Mouse (Mus musculus) adrenal gland, postnatal 36 days (tissue): ENCODE data around the gene H2afb3. TPM values are rescaled to one million over a fixed set of nuclear protein-coding genes. Genes with fewer than 3 reads are reported as not detected.
"Not testable (repeated sequence)": the region's sequence is repeated elsewhere in the genome, so short reads cannot be mapped to it uniquely, and the experiment has no call there.

Experiments
- DNase-seq, 2 experiments: peaks; one replicate each; pipeline ENCODE4 v3.0.0; 2021; ENCODE audit warnings: mixed read lengths in 1 of 2
- long read RNA-seq, 2 experiments: library from polyadenylated mRNA; stranded (forward); transcript quantifications; one replicate each; pipeline ENCODE4 v2.0.0; 2021; ENCODE audit warnings: borderline sequencing depth in 2 of 2
- total RNA-seq, 2 experiments: library from RNA; stranded (reverse); gene quantifications; 2 replicates each; pipeline ENCODE4 v1.2.3; 2021

Gene H2afb3
- total RNA-seq: not detected
- long read RNA-seq, experiment 1: 0 reads
- long read RNA-seq, experiment 2: 0 reads

GRCm38 (mm10) chrX:120312995-120313394, at the start of gene H2afb3:
Gene H2afb3 (minus strand): TSS chrX:120313095.
- DNase-seq: not testable (repeated sequence)

- DNase-seq: no peak
These were observed 11.3 kb downstream of the H2afb3 start for GRCm38 (mm10) chrX:120301469-120302175.

DNA sequence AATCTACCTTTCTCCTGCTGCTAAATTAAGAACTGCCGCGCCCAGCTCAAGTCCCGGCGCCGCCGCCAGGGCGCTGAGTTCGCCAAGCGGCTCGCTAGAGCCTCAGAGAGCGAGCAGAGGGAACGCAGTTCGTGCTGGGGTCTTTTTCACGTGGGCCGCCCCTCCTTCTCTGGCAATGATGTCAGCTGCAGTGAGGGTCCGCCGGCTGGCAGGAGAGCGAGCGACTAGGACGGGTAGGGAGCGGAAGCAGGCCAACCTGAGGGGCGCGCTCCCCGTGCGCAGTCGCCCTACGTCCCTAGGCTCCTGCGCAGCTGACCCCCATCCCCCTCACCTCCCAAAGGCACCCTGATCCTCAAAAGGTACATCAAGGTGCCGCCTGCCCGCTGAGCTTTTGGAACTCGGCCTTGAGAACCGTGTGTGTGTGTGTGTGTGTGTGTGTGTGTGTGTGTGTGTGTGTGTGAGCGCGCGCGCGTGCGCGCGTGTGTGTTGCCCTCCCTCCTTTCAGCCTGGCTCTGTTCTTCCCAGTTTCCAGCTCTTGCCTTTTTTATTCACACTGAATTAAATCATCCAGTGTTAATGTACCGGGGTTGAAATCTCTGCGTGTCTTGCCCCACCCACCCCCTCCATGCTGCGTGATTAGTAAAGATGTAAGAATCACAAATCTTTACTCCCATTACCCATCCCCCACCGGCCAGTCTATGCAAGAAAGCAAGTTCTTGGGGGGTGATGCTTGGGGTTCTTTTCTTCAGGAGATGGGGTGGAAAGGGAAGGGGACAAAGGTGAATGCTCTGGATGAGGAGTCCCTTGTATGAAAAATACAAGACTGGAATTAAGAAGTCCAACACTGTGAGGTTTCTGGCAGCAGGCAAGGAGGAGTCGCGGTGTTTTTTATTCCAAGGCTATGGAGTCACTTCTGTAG, 19.8 kb downstream of the H2afb3 start:
- no peak for DNase-seq

- DNase-seq: no peak
These were observed 21.2 kb downstream of the H2afb3 start for GRCm38 (mm10) chrX:120291696-120292095.

GRCm38 (mm10) chrX:120290900-120291280, 22.0 kb downstream of the H2afb3 start:
- DNase-seq: no peak

GRCm38 (mm10) chrX:120290011-120290899, 22.6 kb downstream of the H2afb3 start, which contains the start of gene Pcdh11x:
Gene Pcdh11x (plus strand): TSS chrX:120290259.
- DNase-seq: no peak

GRCm38 (mm10) chrX:120287502-120287901, 25.4 kb downstream of the H2afb3 start:
- DNase-seq: no peak

DNA sequence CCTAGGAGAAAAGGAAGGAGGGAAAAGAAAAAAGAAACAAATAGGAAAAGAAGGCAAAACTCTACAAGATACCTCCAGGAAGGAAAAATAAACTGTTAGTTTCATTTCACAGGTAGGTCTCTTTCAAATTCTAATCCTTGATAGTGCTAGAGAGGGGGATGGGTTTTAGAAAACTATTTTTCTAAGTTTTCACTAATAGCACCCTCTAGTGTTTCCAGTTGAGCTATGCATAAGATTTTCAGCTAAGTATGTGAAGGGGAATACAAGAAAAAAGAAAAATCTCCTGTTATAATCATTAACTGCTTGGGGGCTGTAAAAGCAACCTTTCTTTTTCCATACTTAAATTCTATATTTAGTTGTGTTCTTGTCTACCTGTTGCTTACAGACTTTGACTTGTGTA, 27.4 kb downstream of the H2afb3 start:
- no peak for DNase-seq

Other genes starting within 250 kb of the H2afb3 start
- gene Pcdh11x, start 22.8 kb downstream of the H2afb3 start, total RNA-seq: under 1 TPM; 0.03 to 0.07 TPM